Mouse (Mus musculus) kidney, adult 2 months (tissue): ENCODE data around the gene Lcn9. TPM values are rescaled to one million over a fixed set of nuclear protein-coding genes. Genes with fewer than 3 reads are reported as not detected.
A peak's percentile ranks its signal among the peaks of the same experiment; 100 is the strongest.

Experiments used
- DNase-seq: peaks from one replicate; pipeline ENCODE4 v3.0.0; 2021
- H3K27ac ChIP-seq: fragments of 200-500 bp; 2 replicates; pipeline ENCODE4 v1.5.1; 2012; ENCODE audit warnings: low read depth, low read length, control low read depth, inconsistent platforms; ENCODE audit not compliant: insufficient read depth
- H3K27me3 ChIP-seq: fragments of 200-500 bp; replicated peaks from 2 replicates; pipeline ENCODE4 v1.6.1; 2012; ENCODE audit warnings: mild to moderate bottlenecking, moderate library complexity, low read length, inconsistent platforms; ENCODE audit not compliant: control insufficient read depth, insufficient read depth
- H3K36me3 ChIP-seq: fragments of 200-500 bp; 2 replicates; pipeline ENCODE4 v1.6.1; 2012; ENCODE audit warnings: mild to moderate bottlenecking, moderate library complexity, low read length, inconsistent platforms; ENCODE audit not compliant: control insufficient read depth, insufficient read depth
- H3K4me1 ChIP-seq: fragments of 200-500 bp; 2 replicates; pipeline ENCODE4 v1.6.1; 2011; ENCODE audit warnings: low read length; ENCODE audit not compliant: control insufficient read depth, insufficient read depth
- H3K4me3 ChIP-seq: fragments of 200-500 bp; 2 replicates; pipeline ENCODE4 v1.5.1; 2011; ENCODE audit warnings: mild to moderate bottlenecking, low read depth, low read length, control low read depth; ENCODE audit not compliant: insufficient read depth
- CTCF ChIP-seq: fragments of 200-500 bp; conservative IDR thresholded peaks from 2 replicates; pipeline ENCODE4 v1.5.1; 2011; ENCODE audit warnings: low read depth, mild to moderate bottlenecking, control low read depth, low read length, moderate library complexity, mixed read lengths; ENCODE audit not compliant: insufficient read depth, insufficient read length
- POLR2A ChIP-seq: fragments of 200-500 bp; IDR thresholded peaks from one replicate; pipeline ENCODE4 v1.6.1; 2011; ENCODE audit warnings: low read depth, low read length, control low read depth
- WGBS: fragments of 180-500 bp; shearing (Covaris S2); methylation state at CpG from one replicate; pipeline ENCODE4 v1.1.7; 2018; 5-methylcytosine and 5-hydroxymethylcytosine counted together
- polyA plus RNA-seq: library from polyadenylated mRNA; depleted of rRNA; stranded (reverse); fragments of >200 nt; gene quantifications from 2 replicates; pipeline ENCODE4 v1.2.3, GENCODE M21; 2012

Gene Lcn9
- polyA plus RNA-seq, 1 experiment: not detected

DNA sequence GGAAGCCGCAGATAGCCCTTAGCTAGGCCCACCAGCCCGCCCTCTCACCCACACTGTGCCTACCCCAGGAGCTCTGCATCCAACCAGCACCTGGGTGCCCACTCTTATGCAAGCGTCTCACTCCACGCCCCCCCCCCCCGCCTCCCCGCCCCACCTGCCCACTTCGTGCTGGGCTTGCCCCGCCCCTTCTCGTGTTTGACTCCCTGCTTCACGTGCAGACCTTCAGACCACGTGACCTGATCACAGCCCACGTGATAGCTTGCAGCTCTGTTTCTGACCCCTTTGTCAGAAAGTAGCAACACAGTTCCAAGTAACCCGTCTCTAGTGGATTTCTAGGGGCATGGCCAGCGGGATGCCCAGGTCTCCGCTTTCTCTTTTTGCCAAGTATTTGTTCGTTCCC lies 24.3 kb downstream of the Lcn9 start, which contains the start of gene Sohlh1:
TSS of gene Sohlh1 (minus strand) at position 23 of the 400 bp plus-strand sequence.
- no peak within 1 kb of the TSS for H3K27ac ChIP-seq
- 80% methylated on average over 16 of the region's 16 CpGs for WGBS
- no peak within 1 kb of the TSS for H3K4me3 ChIP-seq
- H3K36me3 ChIP-seq: no peaks in the 10 kb centered on the region
- no peaks in the 10 kb centered on the region for H3K4me1 ChIP-seq
- H3K27me3 ChIP-seq: no peaks in the 10 kb centered on the region
- no peak for DNase-seq
- TF ChIP-seq POLR2A (no peak), CTCF (no peak)

DNA sequence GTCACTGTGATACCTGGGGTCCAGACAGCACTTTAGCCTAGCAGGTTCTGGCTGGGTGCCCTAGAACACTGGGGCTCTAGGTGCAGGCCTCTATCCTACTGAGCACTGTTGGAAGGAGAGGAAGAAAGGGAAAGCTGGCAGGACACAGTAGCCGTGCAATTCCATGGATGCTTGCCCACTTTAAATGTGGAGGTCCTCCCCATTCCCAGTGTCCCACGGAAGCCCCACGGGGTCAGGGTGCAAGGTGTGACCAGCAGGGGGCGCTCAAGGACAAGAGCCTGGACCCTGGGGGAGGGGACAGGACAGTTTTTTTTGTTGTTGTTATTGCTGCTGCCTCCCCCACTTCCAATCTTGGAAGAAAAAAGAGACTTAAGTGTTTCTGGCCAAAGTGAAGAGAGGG lies 27.4 kb downstream of the Lcn9 start:
- TF ChIP-seq CTCF (peak; percentile 64), POLR2A (no peak)
- DNase-seq: peak; percentile 43
- H3K27ac ChIP-seq: no peak overlapping the region
- no peaks in the 10 kb centered on the region for H3K36me3 ChIP-seq
- no peak overlapping the region for H3K4me3 ChIP-seq
- WGBS: 13% methylated on average over 4 of the region's 4 CpGs
- no peaks in the 10 kb centered on the region for H3K4me1 ChIP-seq
- no peaks in the 10 kb centered on the region for H3K27me3 ChIP-seq

DNA sequence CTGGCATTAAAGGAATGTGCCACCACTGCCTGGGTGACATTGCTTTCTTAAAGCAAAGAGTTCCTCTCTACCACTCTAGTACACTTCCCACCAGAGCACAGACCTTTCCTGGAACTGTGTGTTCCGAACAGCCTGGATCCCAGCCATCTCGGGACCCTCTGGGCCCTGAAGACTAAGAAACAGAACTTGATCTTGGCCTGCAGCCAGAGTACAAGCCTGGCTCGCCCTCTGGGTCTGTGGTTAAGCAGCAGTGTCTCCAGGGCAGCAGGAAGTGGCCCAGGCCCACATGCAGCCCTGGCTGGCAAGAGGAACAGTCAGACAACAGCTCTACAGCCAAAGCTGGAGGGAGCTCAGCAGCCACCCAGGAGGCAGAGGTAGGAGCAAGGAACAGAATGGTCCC lies 29.7 kb downstream of the Lcn9 start:
- no peak overlapping the region for H3K4me3 ChIP-seq
- DNase-seq: peak; percentile 58
- H3K27me3 ChIP-seq: no peaks in the 10 kb centered on the region
- TF ChIP-seq CTCF (no peak), POLR2A (no peak)
- H3K36me3 ChIP-seq: no peaks in the 10 kb centered on the region
- no peak overlapping the region; the same call in 1 of the 2 replicates for H3K27ac ChIP-seq
- H3K4me1 ChIP-seq: no peaks in the 10 kb centered on the region
- WGBS: 26% methylated on average over 3 of the region's 3 CpGs

DNA sequence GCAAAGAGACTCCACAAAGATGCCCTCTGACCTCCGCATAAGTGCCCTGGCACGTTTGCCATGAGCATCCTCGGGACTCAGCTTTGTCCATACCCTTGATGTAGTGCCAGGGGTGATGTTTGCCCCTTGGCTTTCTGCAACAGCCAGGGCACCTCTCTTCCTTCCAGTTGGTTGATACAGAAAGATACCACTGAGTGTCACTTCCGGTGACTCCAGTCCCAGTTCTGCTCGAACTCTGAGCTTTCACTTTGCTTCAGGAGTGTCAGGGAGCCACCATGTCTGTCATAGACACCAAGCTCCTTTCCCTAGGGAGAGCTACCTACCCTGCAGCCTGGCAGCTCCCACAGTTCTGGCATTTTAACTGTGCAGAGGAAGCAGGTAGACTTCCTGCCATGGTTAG lies 31.0 kb downstream of the Lcn9 start:
- no peak overlapping the region for H3K27ac ChIP-seq
- WGBS: 68% methylated on average over 5 of the region's 5 CpGs
- H3K4me3 ChIP-seq: no peak overlapping the region
- no peaks in the 10 kb centered on the region for H3K36me3 ChIP-seq
- DNase-seq: no peak
- no peaks in the 10 kb centered on the region for H3K4me1 ChIP-seq
- no peaks in the 10 kb centered on the region for H3K27me3 ChIP-seq
- TF ChIP-seq POLR2A: no peak
- TF ChIP-seq CTCF: no peak

DNA sequence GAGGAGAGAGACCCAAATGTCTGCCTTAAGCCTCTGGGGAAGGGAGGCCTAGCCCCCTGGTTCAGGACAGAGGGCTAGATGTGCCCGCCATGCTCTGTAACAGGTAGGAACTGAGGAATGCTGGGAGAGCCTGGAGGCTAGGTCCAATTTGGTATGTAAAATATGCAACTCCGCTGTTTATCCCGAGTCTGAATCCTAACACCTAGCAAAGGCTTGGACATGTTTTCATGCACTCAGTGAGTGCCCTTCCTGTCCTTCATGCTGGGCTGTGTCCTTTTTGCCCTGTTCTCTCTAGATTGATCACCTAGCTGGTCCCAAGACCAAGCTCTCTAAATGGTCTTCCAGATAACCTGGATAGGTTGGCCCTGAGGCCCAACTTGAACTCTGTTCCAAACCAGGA lies 36.9 kb downstream of the Lcn9 start:
- H3K27ac ChIP-seq: peak overlapping the region; percentile 18; the same call in 1 of the 2 replicates
- DNase-seq: peak; percentile 56
- no peak overlapping the region for H3K4me3 ChIP-seq
- H3K4me1 ChIP-seq: no peaks in the 10 kb centered on the region; the same call in 1 of the 2 replicates
- H3K27me3 ChIP-seq: no peaks in the 10 kb centered on the region
- H3K36me3 ChIP-seq: no peaks in the 10 kb centered on the region
- TF ChIP-seq CTCF: no peak
- no peak for TF ChIP-seq POLR2A
- WGBS: 66% methylated on average over 3 of the region's 3 CpGs

DNA sequence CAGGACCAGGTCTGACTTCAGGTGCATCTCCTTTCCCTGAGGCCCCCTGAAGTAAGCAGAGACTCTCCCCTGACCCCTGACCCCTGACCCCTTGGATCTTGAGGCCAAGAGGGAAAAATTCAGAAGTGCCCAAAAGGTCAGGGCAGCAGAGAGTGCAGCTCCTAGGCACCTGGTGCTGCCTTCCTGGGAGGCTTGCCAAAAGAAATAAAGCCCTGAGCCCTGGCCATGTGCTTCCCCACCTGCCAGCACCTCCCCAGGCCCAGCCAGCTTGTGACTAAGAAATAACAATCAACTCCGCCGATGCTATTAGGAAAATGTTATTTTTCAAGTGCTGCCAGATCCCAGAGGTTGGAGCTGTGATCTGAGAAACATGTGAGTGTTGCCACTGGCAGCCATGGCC lies 39.1 kb downstream of the Lcn9 start:
- TF ChIP-seq CTCF: no peak
- no peak for TF ChIP-seq POLR2A
- peak overlapping the region; percentile 37; the same call in 1 of the 2 replicates for H3K27ac ChIP-seq
- H3K4me3 ChIP-seq: no peak overlapping the region
- no peaks in the 10 kb centered on the region for H3K36me3 ChIP-seq
- WGBS: 48% methylated on average over 2 of the region's 2 CpGs
- H3K27me3 ChIP-seq: no peaks in the 10 kb centered on the region
- no peaks in the 10 kb centered on the region; the same call in 1 of the 2 replicates for H3K4me1 ChIP-seq
- DNase-seq: peak; percentile 63

DNA sequence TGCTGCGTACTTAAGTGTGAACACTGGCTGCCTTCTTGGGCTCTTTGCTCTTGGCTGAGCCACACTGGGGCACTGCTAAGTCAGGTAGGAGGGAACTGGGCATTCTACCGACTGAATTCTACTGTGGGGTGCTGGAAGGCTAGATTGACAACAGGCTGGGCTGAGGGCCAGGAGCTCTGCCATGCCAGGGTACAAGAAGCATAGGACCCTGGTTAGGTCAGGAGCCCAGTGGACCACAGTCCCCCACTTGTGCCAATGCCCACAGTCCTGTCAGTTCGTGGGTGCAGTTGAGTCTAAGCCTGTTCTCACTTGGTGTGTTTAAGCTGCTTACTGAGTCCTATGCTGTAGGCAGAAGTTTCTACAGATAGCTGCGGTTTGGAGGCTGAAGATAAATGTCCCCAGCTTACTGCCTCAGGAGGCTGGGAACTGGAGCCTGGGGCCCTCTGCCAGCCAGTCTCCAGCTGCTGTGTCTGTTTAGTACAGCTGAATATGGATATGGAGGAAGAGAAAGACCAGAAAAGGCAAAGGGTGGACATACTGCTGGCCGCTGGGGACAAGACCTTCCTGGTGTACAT lies 39.8 kb downstream of the Lcn9 start:
- H3K36me3 ChIP-seq: no peaks in the 10 kb centered on the region
- no peaks in the 10 kb centered on the region for H3K27me3 ChIP-seq
- H3K27ac ChIP-seq: peak overlapping the region; percentile 37; the same call in 1 of the 2 replicates
- no peak overlapping the region for H3K4me3 ChIP-seq
- H3K4me1 ChIP-seq: no peaks in the 10 kb centered on the region; the same call in 1 of the 2 replicates
- WGBS: 59% methylated on average over 5 of the region's 5 CpGs
- no peak for TF ChIP-seq POLR2A
- TF ChIP-seq CTCF: no peak
- DNase-seq: peak; percentile 7
